Mouse (Mus musculus): Measurements from ENCODE around the gene Mamld1.

DNA sequence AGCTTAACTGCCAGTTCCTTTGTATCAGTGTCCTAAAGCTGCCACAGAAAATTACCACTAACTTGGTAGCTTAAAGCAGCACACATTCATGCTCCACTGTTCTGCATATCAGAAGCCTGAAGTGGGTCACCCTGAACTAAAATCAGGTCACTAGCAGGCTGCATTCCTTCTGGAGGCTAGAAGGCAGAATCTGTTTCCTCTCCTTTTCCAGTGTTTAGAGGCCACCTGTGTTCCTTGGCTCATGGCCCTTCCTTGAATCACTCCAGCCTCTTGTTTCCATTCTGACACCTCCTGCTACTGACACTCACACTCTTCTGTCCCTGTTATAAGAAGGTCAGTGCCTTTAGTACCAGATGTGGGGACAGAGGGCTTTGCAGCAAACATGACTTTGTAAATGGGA lies 25.3 kb upstream of the Mamld1 start:
- TF ChIP-seq CTCF (IDR thresholded peaks at IDR 0.05; ENCODE audit: extremely low read depth, insufficient read length, insufficient replicate concordance, low read depth, low read length): no peak
- no peak for TF ChIP-seq POLR2A (IDR thresholded peaks at IDR 0.05; ENCODE audit: low read depth, low read length)

Measured in small intestine, adult 2 months (tissue).